Mouse (Mus musculus): ENCODE measurements around the gene Gm49601.

Gene Gm49601

DNA sequence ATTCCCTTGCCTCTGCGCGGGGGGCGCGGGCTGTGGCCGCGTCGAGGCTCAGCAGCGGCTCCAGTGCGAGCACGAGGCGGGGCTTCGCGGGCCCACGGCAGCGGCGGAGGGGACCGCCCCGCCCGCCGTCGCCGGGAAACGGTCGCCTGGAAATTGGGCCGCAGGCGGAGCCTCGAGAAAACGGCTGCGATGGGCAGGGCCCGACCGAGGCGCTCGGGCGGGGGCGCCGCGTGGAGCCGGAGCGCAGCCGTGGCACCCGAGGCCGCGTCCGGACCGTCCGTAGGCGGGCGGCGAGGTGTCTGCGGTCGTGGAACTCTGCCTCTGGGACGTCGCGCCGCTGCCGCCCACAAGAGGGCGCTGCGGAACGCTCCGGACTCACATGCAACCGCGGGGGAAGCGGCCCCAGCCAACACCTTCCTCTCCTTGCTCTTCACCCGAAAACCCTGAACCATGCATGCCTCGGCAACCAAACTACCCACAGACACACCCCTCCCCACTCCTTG is at the start of gene Gm49601:
Gene Gm49601, minus strand, starts transcription at position 52 of the 503 bp plus-strand sequence.
- peak; percentile 84 for DNase-seq (ENCODE audit: low read depth)

DNA sequence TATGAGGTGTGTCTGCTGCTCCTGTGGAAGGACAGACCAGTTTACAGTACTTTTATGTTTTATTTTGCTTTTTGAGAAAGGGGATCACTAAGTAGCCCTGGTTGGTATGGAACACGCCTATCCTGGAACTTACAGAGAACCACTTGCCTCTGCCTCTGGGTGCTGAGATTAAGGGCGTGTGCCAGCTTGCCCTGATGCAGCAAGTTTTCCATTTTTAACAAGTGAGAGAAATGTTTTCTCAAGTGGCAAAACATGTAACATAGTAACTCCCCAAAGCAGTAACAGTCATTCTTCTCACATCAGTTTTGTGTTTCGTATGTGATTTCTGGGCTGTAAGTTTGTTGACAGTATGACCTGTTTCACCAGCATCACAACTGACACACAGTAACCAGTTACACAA is 46.8 kb upstream of the Gm49601 start:
- no peak for DNase-seq (ENCODE audit: low read depth)

DNA sequence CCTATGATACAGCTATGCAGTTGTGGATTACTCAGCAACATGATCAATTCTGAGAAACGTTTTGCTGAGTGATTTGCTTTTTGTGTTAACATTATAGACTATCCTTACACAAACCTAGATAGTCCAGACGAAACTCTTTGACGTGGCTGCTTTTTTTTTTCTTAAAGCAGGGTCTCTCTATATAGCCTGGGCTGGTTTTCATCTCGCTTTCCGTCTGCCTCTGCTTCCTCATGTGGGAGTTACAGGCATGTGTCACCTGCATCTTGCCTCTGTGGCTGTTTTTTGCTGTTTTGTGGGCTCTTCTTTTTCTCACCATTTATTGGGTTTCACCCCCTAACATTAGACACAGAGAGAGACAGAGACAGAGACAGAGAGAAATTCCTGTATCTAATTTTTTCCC is 45.8 kb upstream of the Gm49601 start:
- DNase-seq (ENCODE audit: low read depth): no peak

DNA sequence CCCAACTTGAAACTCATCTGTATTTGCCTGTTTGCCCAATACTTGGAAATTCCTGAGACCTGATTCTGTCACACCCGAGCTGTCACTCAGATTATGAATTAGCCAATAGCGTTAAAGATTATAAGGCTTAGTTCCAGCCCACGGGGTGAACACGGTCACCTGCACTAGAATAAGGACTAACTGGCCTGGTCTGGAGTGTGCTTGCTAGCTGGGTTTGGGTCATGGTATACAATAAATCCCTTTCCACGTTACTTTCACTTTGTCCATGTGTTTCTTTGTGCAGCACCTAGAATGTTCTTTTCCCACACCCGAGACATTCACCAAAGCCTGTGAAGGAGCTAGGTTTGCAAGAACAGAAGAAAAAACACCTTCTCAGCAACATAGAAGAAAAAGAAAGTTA is 43.7 kb upstream of the Gm49601 start:
- no peak for DNase-seq (ENCODE audit: low read depth)

DNA sequence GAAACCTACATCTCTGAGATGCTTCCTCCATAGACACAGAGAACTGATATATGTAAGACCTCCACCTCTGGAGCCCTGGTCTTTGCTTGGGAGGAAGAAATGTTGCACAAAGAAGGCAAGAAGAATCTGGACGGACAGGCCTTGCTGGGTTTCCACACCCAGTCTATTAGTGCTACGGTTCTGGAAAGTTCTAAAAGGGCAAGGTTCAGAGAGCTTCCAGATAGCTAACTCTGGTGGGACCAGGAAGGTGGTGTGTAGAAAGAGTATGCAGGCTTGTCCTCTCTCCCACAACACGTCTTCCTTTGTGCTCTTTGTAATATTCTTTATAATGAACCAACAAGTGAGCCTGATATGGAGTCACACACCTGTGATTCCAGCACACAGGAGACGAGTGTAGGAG is 32.4 kb upstream of the Gm49601 start:
- no peak for DNase-seq (ENCODE audit: low read depth)

DNA sequence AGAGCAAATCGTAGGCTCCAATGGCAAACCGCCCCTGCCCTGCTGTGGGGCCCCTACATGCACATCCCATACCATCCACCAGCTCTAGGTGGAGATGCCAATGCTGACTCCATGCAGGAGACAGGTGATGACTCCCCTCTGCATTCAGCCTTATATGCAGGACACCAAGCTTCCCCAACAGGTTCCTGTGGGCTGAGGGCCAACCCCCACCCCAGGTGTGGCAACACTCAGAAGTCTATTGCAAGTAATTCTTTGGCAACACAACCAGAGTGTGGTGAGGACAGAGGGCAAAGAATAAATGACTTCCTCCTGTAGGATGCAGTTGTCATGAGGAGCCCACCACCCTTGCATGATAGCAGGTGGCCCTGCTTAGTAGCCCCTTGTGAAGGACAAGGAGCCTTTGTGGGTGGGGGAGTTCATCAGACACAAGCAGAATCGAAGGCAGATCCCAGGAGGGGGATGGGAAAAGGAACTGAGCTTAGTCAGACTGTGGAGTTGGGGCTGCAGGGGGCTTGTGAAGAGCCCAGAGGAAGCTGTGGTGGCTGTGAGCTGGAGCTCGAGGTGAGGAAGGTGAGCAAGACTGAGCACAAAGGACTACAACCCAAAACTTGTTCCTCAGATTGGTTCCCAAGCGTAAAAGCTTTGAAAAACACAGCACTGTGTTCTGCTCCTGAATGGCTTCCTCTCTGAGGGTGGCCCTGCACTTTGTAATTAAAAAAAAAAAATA is 29.3 kb upstream of the Gm49601 start:
- DNase-seq (ENCODE audit: low read depth): no peak

DNA sequence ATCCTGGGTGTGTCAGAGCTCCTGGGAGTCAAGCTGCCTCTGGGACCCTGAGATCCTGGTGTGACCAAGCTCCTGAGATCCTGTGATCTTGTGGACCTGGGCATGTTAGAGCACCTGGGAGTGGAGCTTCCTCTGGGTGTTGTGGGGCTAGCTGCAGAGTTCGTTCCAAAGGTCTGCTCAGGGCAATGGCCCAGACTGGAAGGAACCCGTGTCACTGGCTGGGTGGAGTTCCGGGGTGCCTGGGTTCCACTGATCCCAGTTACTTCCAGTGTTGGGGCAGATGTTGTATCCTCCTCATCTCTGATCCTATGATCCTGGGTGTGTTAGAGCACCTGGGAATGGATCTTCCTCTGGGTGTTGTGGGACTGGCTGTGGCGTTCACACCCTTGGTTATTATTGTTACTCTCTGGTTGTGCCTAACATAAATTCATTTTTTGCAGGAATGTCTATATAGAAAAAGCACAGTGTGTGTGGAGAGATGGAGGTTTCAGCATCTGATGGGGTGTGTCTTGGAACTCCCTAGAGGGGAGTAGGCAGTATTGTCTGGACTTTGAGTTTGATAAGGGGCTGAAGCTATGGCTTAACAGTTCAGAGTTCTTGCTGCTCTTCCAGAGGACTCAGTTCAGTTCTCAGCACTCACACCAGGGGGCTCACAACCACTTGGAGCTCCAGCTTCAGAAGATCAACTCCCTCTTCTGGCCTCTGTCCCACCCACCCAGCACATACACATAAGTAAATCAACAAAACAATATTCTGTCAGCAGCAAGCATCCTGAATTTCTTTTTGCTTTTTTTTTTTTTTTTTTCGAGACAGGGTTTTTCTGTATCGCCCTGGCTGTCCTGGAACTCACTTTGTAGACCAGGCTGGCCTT is 27.3 kb upstream of the Gm49601 start:
- peak; percentile 47 for DNase-seq (ENCODE audit: low read depth)

DNA sequence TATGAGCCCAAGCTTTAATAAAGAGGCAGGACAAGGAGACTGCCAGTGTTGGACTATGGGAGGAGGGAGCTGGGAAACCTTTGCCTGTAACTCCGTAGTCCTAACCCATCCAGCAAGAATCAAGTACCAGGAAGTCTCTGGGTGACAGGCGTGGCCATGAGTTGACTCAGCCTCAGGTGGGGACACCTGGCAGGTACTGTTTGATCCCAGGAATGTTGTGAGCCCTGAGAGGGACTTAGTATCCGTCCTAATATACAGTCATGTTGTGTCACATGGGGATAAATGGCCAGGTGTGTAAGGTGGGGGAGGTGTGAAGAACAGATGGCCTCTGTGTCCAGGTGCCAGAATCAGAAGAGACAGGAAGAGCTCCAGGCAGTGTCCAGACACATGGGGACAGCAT is 22.9 kb upstream of the Gm49601 start:
- no peak for DNase-seq (ENCODE audit: low read depth)

DNA sequence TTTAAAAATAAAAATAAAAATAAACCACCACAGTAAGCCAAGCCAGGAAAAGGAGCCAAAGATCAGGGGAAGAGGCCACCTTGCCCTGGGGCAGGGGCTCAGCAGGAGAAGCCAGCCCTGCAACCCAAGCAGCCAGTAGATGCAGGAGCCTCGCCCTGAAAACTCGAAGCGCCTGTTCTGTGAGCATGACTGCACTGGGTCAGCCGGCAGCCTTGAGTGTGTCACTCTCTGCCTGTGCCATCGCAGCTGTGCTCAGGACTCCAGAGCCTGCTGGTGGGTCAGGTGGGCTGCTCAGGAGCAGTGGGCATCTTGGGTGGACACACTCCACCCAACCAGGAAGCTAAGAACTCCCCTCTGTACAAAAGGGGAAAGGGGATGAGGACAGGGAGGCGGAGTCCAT is 19.1 kb upstream of the Gm49601 start:
- DNase-seq (ENCODE audit: low read depth): no peak

DNA sequence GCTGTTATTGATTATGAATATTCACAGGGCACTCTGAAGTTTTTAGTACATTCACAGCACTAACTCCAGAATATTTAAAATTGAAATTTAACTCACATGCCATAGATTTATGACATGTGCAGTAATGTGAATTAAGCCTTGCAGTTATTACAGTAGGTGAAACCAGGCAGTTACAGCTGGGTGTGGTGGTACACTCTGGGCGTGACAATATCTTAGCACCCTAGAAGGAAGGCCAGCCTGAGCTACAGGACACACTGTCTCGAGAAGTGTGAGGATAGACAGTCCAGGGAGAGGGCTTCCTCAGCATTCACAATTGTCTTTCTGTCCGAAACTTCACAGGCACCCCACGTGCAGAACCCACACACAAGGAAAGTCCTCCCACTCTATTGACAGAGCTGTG is 18.3 kb upstream of the Gm49601 start:
- no peak for DNase-seq (ENCODE audit: low read depth)

DNA sequence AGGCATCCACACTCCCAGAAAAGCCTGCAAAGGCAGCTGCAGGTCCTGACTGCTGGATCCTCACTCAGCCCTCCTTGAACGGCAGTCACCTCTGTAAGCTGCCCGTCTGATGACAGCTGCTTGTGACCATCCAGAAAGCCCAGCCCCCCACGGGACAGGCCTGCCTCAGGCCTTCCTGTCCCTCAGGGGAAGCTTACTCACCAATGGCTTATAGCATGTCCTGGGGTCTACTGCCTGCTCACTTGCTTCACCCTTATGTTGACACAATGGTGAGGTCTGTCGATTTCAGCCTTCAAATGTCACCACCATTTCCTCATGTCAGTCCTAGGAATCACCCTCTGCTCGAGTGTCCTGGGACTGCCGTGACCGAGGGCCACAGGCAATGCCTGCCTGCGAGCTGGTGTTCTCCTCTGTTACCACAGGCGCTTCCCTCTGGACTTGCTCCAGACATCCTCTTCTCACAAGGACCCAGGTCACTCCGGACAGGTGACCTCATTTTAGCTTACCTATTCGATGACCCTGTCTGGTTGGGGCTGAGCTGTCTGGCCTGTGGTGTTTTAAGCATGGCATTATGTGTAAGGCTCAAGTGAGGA is 17.3 kb upstream of the Gm49601 start:
- no peak for DNase-seq (ENCODE audit: low read depth)

DNA sequence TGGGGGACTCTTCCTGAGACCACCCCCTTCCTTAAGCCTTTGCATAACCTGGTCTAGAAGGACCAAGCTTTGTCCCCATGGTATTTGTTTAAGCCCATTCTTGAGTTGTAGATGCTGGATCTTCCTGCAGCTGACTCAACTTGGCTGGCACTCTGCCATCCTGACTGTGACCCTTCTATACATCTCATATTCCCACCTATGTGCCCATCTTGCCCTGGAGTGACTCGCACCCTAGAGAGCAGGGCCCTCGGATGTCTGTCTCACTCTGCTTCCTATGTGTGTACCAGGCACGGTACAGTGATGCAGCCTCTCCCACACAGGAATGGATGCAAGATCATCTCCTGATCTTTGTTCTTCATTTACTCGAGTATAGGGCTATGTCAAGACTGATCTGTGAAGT is 16.7 kb upstream of the Gm49601 start:
- DNase-seq (ENCODE audit: low read depth): peak; percentile 30

DNA sequence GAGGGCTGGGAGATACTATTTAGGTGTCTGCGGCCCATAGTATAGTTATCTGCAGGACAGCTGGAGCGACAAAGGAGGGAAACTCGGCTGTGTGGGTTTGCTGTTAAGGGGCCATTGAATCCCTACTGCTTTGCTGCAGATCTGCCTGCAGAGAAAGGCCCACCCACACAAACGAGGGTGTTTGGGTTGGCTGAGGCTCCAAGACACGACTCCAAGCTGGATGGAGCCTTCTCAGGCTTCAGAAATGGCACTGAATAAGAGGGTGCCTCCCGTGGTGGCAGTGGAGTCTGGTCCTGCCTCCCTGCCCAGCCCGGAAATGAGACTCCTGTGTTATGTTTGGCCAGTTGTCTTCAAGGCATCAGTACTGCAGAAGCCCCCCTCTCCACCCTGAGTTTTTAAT is 16.1 kb upstream of the Gm49601 start:
- DNase-seq (ENCODE audit: low read depth): no peak

DNA sequence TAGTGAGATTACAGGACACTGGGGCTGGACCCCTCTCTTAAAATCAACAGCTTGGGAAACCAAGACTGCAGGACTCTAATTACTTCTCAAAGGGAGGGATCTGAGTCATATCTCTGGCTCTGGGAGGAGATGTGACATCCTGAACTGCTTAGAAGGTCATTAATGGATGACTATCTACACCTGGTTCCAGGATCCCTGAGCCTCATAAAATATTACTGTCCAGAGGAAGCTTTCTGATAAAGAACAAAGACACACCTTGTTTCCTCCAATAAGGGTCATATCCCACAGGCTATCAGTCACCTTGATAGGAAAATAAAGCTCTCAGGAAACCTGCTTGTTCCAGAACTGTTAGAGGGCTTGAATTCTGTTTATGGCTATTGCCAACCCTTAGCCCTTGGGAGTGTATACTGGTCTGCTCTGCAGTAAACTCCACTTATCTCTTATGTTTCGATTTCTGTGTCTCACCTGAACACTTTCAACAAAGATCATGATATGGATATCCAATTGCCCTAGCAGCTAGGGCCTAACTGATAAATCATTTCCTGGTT is 13.2 kb upstream of the Gm49601 start:
- DNase-seq (ENCODE audit: low read depth): no peak

DNA sequence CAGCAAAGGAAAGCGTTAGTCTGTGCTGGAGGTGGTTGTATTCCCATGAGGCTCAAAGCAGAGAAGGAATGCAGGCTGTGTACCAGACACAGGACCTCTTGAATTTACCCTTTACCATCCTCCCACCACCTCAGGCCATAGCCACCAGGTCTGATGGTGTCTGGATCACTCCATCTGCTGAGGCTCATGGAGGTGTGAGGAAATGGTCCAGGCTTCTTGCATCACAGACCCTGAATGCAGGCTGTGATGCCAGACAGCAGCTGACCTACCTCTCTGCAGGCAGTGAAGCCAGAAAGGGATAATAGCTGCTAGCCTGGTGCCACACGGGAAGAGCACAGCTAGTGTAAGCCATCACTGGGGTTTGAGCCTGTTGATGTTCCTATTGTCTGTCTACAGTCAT is 12.2 kb upstream of the Gm49601 start:
- DNase-seq (ENCODE audit: low read depth): peak; percentile 30

DNA sequence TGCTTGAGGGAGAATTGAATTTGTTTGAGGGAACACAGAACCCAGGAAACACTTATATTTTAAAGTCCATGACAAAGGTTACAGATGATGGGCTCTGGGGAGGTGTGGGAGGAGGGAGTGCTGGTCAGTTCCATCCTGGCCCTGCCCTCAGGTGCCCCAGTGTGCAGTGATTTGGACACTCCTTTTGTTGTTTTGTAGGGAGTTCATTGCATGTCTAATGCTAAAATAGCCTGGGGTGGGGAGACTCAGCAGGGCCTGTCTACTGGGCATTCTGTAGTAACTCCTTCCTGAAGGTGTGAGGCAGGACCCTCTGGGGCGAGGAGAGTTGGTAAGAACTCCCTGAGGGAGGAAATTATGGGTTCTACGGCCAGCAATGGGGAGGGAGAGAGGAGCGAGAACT is 10.6 kb upstream of the Gm49601 start:
- DNase-seq (ENCODE audit: low read depth): no peak

DNA sequence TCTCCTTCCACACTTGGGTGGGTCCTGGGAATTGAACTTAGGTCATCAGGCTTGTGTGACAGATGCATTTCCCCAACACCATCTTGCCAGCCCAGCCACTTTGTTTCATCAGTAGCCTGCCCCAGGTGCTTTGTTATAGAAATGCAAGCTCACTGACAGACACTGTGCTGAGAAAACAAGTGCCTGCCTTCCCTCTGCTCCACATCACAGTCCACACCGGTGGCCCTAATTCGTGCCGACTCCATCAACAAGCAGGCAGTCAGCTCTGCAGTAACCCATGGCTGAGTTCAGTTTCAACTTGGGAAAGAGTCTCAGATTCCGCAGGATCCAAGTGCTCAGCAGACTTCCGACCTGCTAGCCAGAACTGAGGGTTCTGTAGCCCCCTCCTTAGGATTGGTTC is 10.2 kb upstream of the Gm49601 start:
- DNase-seq (ENCODE audit: low read depth): no peak

DNA sequence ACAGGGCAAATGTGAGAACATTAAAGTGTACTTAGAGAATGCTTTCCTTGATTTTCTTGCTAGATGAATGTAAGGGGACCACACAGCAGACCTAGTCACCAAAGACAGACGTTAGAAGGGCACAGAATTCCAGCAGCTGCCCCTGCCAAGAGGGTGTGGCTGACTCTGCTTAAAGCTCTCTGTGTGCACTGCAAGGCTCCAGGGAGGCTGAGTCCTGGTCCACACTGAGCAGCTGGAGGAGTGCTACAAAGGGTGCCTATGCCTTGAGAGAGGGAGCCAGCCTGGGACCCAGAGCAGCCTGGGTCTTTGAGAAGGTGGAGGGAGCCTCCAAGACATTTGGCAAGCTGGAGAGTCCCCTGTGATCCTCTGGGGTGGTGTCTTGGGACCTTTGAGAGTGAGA is 7.1 kb upstream of the Gm49601 start:
- DNase-seq (ENCODE audit: low read depth): peak; percentile 27

DNA sequence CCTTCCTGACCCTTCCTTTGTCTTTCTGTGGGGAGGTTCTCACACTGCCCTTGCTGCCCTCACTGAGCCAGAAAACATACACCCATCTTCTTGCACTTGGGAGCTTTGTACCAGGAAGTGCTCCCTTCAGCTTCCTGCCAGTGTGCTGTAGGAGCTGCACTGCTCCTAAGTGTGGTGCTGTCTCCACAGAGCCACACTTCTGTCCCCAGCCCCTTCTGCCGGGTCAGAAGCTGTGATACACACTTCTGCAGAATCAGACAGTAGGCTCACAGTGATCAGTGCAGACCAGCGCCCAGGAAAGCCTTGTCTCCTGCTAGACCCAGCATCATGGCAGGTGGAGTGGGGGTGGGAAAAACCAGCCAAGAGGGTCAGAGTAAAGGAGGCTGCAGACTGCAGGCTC is 6.6 kb upstream of the Gm49601 start:
- DNase-seq (ENCODE audit: low read depth): no peak

DNA sequence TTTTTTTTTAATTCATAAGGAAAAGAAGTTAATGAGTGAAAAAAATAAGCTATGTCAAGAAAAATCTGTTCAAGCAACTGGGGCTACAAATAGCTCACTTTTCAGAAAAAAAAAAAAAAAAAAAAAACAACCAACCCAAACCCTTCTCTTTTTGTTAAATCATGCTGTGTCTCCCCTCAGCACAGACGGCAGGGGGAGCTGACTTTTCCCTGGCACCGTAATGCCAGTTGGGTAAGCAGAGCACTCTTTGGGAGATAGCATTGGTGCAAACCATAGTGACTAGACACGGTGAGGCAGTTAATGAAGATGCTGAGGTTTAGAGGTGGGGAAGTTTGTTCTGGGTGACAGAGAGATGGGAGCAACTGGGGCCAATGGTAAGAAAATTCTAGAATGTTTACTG is 5.8 kb upstream of the Gm49601 start:
- peak; percentile 74 for DNase-seq (ENCODE audit: low read depth)

DNA sequence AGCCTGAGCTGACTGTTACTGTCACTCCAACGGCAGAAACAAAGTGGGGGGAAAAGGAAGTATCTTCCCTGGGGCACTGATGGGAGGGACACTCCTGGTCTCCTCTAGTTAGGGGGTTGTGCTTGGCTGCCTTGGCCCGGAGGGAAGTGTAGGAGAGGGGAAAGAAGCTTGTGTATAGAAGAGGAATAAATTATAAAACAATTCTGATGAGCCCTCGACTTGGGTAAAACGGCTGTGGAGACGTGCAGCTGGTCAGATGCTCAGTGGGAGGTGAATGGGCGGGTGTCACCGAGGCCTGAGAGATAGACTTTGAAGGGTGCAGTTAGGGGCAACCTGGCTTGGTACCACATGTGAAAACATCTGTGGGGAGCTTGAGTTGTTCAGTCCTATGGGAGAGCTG is 4.9 kb upstream of the Gm49601 start:
- no peak for DNase-seq (ENCODE audit: low read depth)

DNA sequence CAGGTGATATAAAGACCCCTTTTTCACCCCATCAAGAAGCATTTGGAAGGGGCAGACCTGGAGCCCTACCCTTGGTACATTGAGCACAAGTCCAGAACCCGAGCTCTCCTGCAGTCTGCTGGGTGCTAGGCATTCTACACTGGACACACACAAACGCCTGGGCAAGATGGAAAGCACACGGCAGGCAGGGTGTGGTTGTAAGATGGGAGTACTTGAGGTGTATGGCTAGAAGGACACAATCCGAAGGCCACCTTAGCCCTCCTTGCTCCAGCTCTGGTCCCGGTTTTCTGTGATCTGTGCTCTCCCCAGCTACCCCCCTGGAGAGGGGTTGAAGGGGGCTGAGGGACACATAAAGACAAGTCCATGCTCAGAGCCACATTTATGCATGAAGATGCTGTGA is 4.1 kb upstream of the Gm49601 start:
- DNase-seq (ENCODE audit: low read depth): no peak

Measured in NIH3T3 (cell line).